Mouse (Mus musculus): Measurements from ENCODE around the gene Synj2.
A peak's percentile ranks its signal among the peaks of the same experiment; 100 is the strongest.

Gene Synj2

GRCm38 (mm10) chr17:5941230-5942043 lies at the start of gene Synj2:
Gene Synj2, plus strand, starts transcription at chr17:5941280.
- peak; percentile 72 for DNase-seq (ENCODE audit: extremely low spot score)

- DNase-seq (ENCODE audit: extremely low spot score): no peak
These were observed 49.0 kb upstream of the Synj2 start for GRCm38 (mm10) chr17:5891933-5892683.

GRCm38 (mm10) chr17:5893092-5893491 lies 48.0 kb upstream of the Synj2 start:
- peak; percentile 61 for DNase-seq (ENCODE audit: extremely low spot score)

- no peak for DNase-seq (ENCODE audit: extremely low spot score)
These were observed 47.4 kb upstream of the Synj2 start for GRCm38 (mm10) chr17:5893574-5894148.

GRCm38 (mm10) chr17:5896066-5896465 lies 45.0 kb upstream of the Synj2 start:
- no peak for DNase-seq (ENCODE audit: extremely low spot score)

GRCm38 (mm10) chr17:5896607-5897006 lies 44.5 kb upstream of the Synj2 start:
- DNase-seq (ENCODE audit: extremely low spot score): no peak

- DNase-seq (ENCODE audit: extremely low spot score): no peak
These were observed 43.5 kb upstream of the Synj2 start for GRCm38 (mm10) chr17:5897326-5898200.

GRCm38 (mm10) chr17:5899251-5899650 lies 41.8 kb upstream of the Synj2 start:
- no peak for DNase-seq (ENCODE audit: extremely low spot score)

- DNase-seq (ENCODE audit: extremely low spot score): no peak
These were observed 39.7 kb upstream of the Synj2 start for GRCm38 (mm10) chr17:5901381-5901780.

- no peak for DNase-seq (ENCODE audit: extremely low spot score)
These were observed 37.3 kb upstream of the Synj2 start for GRCm38 (mm10) chr17:5903630-5904301.

- DNase-seq (ENCODE audit: extremely low spot score): no peak
These were observed 31.4 kb upstream of the Synj2 start for GRCm38 (mm10) chr17:5909681-5910080.

- DNase-seq (ENCODE audit: extremely low spot score): no peak
These were observed 29.5 kb upstream of the Synj2 start for GRCm38 (mm10) chr17:5911591-5911990.

GRCm38 (mm10) chr17:5912797-5913196 lies 28.3 kb upstream of the Synj2 start:
- DNase-seq (ENCODE audit: extremely low spot score): peak; percentile 12

- DNase-seq (ENCODE audit: extremely low spot score): no peak
These were observed 26.9 kb upstream of the Synj2 start for GRCm38 (mm10) chr17:5914217-5914616.

- DNase-seq (ENCODE audit: extremely low spot score): no peak
These were observed 19.1 kb upstream of the Synj2 start for GRCm38 (mm10) chr17:5921954-5922353.

- DNase-seq (ENCODE audit: extremely low spot score): peak; percentile 23
These were observed 17.8 kb upstream of the Synj2 start for GRCm38 (mm10) chr17:5923281-5923680.

GRCm38 (mm10) chr17:5924238-5924637 lies 16.8 kb upstream of the Synj2 start:
- no peak for DNase-seq (ENCODE audit: extremely low spot score)

GRCm38 (mm10) chr17:5926710-5927109 lies 14.4 kb upstream of the Synj2 start:
- DNase-seq (ENCODE audit: extremely low spot score): no peak

GRCm38 (mm10) chr17:5929031-5929430 lies 12.0 kb upstream of the Synj2 start:
- no peak for DNase-seq (ENCODE audit: extremely low spot score)

GRCm38 (mm10) chr17:5932161-5932560 lies 8.9 kb upstream of the Synj2 start:
- no peak for DNase-seq (ENCODE audit: extremely low spot score)

Measured in embryo, embryonic 9.5 days (tissue).